Mouse (Mus musculus) liver, adult 2 months (tissue): ENCODE measurements around the gene Obscn.

Experiments used
- CTCF ChIP-seq: fragments of 200-500 bp; IDR thresholded peaks from 2 replicates; pipeline ENCODE4 v1.5.1; 2011; ENCODE audit warnings: low read depth, low read length, control low read depth
- POLR2A ChIP-seq: fragments of 200-500 bp; IDR thresholded peaks from 2 replicates; pipeline ENCODE4 v1.6.1; 2011; ENCODE audit warnings: low read length, control low read depth; ENCODE audit not compliant: insufficient read depth; ENCODE audit errors: extremely low read depth

DNA sequence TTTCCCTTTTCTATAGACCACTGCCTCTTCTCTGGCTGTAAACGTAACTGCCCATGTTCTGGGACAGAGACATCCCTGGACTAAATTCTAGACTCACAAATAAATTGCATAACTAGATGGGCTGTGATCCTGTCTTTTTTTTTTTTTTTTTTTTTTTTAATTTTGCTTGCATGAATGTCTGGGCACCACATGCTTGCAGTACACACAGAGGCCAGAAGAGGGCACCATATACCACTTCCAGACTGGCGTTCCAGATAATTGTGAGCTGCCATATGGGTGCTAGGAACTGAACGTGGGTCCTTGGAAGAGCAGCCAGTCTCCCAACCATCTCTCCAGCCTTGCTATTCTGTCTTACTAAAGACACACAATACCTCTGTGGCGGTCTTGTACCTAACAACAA, 42.0 kb downstream of the Obscn start:
- TF ChIP-seq POLR2A = no peak
- TF ChIP-seq CTCF = peak; percentile 35; the same call in 1 of the 2 replicates
